Mouse (Mus musculus) testis, adult 2 months (tissue): ENCODE results near the gene Bst2.

Experiments used
- CTCF ChIP-seq: fragments of 200-500 bp; IDR thresholded peaks from 2 replicates; pipeline ENCODE4 v1.5.1; 2012; ENCODE audit warnings: low read depth, mild to moderate bottlenecking, inconsistent platforms, low read length, moderate library complexity; ENCODE audit not compliant: control insufficient read depth, insufficient read depth, insufficient replicate concordance
- POLR2A ChIP-seq: fragments of 200-500 bp; IDR thresholded peaks from 2 replicates; pipeline ENCODE4 v1.6.1; 2012; ENCODE audit warnings: low read depth, mild to moderate bottlenecking, inconsistent platforms, low read length, moderate library complexity; ENCODE audit not compliant: control insufficient read depth

DNA sequence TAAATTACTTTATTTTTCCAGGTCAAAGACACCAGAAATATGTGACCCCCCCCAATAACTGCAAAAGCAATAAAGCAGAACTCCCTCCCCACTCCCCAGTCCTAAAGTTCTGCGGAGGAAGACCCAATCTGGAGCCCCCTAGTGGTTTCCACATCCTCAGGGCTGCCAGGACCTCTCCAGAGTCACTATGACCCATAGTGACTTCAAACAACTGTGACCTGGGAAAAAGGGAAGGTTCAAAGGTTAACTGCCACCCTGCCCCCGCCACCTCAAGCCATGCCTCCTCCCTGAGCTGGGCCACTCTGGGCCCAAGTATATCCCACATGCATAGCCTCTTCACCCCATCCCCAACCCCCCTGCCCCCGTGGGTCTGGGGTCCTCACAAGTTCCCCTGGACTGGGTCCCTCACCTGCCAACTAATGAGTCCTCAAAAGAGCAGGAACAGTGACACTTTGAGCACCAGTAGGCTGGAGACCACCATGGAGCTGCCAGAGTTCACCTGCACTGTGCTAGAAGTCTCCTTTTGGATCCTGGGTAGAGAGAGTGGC lies 2.9 kb downstream of the Bst2 start:
- TF ChIP-seq CTCF = no peak
- TF ChIP-seq POLR2A = no peak
